Mouse (Mus musculus): ENCODE measurements at regions not wholly inside any gene's neighbourhood (a gene's known extent, or its start where the extent isn't known, plus 50 kb on each side); places are given as distances from the start of the nearest gene placed in this dataset.

DNA sequence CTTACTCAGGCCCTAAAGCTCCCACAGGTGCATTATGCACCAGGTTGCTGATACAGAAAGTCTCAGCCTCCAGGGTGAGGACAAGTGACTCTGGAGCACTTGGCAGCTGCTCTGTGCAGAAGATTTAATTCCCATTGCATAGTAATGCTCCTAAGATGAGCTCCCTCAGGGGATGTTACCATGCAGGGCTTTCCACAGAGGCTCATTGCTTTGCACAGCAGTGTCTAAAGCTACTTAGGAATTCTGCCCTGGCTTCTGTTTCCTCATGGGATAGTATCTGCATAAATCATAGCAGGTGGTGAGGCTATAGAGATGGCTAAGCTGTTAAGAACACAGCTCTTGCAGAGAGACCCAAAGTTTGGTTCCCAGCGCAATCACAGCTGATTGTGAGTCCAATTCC lies 594.0 kb upstream of the Ddx18 start:
- TF ChIP-seq POLR2A (IDR thresholded peaks at IDR 0.05; ENCODE audit: insufficient read depth, low read depth, low read length) (no peak), CTCF (IDR thresholded peaks at IDR 0.05; ENCODE audit: insufficient read depth, low read depth, low read length) (no peak)

All from olfactory bulb, adult 2 months (tissue).